Mouse (Mus musculus) layer of hippocampus, adult 9-11 months (tissue): Measurements from ENCODE around the gene Trpm8.
A peak's percentile ranks its signal among the peaks of the same experiment; 100 is the strongest.

Experiments
- DNase-seq: peaks from one replicate; pipeline ENCODE4 v3.0.0; 2022

The Trpm8 gene

DNA sequence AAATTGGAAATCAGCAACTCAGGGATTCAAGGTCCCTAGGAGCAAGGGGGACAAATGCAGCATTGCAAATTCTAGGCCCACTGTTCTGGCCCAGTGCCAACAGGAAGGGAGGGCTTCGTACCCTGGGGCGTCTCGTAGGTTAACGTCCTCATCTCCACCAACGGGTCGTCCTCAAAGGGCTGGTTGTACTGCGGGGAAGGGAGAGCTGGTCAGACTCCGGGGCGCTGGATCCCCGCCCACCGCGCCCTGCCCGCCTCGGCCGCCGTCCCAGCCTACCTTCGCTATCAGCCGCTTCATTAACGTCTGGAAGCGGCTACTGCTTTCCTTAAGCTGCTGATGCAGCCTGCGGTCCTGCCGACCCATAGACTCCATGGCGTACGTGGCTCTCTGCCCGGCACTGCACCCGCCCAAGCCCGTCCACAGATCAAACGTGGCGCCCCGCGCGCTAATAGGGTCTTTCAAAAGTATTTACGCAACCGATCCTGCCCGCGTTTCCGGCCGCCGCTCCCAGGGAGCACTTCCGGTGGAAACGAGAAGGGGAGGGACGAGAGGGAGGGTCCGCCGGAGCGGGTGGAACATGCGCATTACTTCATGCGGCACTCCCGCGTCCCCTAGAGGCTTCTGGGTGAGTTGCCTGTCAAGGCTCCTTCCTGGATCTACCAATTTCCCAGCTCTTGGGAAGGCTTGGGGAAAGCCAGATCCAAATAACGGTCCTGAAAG, at the start of gene Trpm8, which contains the start of gene Hjurp:
Trpm8 (plus strand) TSS at position 564 of the 720 bp plus-strand sequence.
Hjurp (minus strand) TSS at position 536 of the 720 bp plus-strand sequence.
- peak; percentile 100 for DNase-seq

DNA sequence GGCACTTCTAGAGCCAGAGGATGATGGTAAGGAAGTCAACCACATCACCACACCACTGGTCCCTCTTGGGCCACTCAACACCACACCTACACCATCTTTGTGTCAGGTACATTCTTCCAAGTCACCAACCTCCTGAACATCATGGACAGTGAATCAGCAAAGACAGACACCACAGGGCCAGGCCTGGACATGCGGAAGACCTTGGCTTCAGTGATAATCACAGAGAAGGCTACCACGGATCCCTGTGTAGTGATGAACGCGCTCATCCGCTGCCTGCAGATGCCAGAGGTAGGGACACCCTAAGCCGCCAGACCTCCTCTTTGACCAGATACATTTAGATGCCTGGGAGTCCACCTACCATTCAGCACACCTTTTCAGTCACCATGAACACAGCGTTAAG, 49.3 kb upstream of the Trpm8 start:
- DNase-seq = no peak

DNA sequence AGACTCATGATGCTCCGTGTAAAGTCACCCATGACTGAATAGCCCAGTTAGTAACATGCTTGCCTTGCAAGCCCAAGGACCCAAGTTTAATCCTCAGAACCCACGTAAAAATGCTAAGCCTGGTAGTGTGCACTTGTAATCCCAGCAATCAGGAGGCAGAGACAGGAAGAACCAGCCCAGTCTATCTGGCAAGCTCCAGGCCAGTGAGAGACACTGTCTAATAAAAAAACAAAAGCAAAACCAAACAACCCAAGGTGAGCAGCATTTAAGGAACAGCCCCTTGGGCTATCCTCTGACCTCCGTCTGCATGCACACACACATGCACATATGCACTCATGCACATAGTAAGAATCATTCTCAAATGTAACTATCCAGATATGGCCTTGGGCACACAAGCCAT, 47.9 kb upstream of the Trpm8 start:
- no peak for DNase-seq

DNA sequence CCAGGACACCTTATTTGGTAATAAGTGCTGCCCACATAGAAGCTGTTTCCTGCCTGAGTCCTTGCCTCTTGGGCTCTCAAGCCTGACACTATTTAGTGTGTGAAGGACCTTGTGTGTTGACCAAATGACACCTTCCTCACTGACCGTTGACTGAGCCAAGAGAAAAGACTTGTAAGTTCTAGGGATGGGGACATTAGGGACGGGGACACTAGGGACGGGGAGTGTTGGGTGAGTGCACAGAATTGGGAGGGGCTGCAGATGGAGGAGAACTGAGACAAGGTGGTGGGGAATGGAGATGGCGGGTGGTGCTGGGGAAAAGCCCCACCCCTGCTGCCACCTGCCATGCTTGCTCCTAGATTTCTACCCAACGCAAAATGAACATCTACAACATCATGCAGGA, 47.5 kb upstream of the Trpm8 start:
- no peak for DNase-seq

DNA sequence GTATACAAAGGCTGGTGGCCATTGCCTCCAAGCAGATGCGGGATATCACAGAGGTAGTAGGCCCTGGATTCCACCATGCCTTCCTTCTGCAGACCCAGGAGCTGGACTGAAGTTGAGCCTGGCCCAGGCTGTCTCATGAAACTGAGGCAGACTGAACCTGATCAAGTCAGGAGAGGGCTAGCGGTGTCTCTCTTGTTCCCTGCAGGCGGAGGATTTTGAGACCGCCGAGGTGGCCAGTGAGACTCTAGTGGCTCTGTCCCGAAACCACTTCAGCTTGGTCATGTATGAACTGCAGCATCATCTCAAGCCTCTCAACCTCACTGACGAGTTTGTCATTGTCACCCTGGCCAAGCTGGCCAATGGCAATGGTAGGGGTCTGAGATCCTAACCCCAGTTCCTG, 47.0 kb upstream of the Trpm8 start:
- DNase-seq = no peak

DNA sequence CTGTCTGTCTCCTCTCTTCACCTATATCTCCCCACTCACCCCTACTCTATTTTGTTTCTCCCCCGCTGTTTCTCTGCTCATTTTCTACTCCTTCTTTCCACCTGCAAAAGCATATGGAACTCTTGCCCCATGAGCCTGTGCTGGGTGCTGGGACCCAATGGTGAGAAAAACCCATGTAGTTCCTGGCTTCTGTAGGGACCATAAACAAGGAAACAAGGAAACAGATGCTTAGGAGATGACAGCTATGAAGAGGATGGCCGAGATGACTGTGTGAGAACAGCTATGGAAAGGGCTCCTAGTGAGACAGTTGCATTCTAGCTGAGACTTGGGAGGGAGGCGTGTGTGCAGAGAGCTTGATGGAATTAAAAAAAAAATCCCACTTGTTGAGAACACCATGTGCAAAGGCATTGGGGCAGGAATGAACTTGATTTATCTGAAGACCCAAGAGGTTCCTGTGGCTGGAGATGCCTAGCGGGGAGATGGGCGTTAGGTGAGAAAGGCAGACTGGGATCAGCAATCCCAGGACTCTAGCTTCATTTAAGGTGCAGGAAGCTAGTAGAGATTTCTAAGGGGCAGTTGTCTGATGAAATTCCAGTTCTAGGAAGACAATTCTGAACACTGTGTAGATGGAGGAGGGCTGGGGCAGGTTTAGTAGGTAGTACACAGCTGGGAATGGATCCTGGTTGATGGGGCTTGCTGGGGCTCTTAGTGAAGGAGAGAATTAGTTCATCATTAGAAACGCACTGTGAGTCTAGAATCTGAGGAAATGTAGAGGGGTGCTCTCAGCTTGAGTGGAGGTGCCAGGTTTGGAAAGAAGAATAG, 46.3 kb upstream of the Trpm8 start:
- DNase-seq = no peak

DNA sequence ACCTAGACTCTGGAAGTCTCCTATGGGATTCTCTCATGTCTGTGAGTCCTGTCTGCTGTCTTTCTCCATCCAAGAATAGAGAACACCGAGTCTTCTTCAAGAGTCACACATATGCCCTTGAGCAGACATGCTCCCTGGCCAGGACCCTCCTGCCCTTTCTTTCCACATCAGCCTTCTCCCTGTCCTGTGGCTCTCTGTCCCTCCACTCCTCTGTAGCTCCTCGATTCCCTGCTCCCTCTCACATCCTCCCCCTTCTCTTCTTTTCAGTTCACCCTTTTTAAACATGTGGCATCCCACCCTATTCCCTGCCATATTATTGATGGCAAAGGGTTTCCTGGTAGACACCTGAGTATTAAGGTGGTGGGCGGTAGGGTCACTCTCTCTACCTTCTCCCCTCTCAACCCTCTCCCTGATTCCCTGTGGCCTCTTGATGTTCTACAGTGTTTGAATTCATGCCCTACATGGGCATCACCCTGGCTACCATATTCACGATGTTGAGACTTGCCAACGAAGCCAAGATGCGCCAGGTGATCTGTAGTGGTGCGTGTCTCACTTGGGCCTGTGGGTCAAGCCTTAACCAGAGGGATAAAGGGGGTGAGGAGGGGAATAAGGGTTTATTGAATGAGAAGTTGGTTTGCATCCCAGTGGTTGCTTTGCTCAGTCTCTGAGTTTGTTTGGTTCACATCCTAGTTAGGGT, 45.5 kb upstream of the Trpm8 start:
- no peak for DNase-seq

DNA sequence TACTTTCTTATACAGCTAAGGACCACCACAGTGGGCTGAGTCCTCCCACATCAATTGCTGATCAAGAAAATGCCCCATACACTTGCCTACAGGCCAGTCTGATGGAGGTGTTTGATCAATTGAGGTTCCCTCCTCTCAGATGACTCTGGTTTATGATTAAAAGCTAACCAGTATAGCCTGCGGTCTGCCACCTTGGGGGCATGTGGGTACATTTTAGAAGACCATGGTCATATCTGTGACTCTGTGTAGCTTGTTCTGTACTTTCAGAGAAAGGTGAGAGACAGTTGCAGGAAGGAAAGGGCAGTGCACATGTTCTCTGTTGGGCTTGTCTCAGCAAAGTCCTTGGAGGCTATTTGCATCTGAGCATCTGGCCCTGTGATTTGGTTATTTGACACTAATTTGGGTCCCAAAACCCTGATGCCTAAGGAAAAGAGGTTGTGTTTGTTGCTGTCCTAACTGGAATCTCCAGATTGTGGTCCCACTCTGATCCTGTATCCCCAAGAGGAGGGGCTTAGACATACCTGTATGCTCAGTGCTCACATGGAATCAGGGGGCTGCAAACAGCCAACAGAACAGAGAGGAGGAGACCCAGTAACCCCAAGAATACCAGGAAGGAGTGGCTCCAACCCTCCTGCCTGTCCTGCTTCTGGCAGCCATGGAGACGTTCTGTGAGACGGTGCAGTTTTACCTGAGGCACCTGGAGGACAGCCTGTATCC, 44.6 kb upstream of the Trpm8 start:
- no peak for DNase-seq

DNA sequence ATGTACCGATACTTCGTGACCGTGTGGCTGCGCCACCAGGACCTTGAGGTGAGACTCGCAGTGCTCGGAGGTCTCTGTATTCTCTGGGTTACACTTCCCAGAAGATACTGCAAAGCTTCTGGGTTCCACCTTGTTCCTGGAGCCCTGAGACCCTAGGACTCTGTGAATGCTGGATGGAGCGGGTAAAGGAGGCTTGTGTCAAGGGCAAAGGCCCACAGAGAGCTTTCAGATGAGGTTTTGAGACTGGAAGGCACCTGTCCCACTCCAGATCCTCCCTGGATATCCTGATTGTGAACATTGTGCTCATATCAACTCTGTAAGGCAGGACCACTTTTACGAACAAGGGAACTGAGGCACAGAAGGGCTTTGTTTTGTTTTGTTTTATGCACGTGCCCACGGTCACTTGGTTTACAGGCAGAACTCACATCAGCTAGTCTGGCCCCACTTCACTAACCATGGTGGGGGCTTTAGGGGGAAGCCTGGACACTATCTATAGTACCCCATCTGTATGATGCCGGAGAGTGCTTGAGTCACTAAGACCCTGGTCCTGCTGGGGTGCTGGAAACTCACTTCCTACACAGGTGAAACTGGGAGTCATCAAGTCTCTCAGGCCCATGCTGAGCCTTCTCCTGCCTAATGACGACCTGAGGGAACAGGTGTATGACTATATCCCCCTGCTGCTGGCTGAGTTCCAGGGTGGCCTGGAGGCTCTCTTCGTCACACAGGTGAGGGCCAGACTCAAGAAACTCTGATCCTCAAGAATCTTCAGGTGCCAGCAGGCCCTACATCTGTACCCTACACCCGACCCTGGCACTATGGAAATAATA, 43.8 kb upstream of the Trpm8 start:
- DNase-seq = no peak

DNA sequence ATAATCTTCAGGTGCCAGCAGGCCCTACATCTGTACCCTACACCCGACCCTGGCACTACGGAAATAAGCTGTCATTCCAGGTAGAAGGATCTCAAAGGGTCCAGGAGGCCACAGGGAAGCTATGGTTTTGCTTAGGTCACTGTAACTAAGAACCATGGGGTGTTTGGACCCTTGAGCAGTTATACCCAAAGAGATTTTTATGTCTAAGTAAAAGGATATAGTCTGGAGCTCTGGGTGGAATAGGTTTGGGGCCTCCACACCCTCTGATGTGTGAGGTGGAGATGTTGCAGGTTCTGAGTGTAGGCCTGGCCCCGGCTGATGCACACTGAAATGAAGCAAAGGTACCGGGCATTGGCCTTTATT, 43.2 kb upstream of the Trpm8 start:
- no peak for DNase-seq

DNA sequence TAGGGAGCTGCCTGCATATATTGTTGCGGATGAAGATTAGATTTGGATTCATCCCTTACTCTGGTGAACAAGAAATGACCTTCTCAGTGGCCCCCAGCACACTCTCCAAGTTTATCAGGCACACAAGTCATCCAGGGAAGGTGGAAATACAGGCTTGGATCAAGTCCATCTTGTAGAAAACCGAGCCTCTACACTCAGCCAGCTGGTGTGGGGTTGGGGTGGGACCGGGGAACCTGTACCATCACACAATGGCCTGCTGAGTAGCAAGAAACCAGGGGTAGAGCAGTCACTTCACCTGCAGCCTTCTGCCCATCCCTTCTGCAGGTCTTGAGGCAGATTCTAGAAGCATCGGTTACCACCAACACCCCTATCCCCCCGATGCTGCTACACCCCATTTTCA, 42.8 kb upstream of the Trpm8 start:
- DNase-seq = no peak

DNA sequence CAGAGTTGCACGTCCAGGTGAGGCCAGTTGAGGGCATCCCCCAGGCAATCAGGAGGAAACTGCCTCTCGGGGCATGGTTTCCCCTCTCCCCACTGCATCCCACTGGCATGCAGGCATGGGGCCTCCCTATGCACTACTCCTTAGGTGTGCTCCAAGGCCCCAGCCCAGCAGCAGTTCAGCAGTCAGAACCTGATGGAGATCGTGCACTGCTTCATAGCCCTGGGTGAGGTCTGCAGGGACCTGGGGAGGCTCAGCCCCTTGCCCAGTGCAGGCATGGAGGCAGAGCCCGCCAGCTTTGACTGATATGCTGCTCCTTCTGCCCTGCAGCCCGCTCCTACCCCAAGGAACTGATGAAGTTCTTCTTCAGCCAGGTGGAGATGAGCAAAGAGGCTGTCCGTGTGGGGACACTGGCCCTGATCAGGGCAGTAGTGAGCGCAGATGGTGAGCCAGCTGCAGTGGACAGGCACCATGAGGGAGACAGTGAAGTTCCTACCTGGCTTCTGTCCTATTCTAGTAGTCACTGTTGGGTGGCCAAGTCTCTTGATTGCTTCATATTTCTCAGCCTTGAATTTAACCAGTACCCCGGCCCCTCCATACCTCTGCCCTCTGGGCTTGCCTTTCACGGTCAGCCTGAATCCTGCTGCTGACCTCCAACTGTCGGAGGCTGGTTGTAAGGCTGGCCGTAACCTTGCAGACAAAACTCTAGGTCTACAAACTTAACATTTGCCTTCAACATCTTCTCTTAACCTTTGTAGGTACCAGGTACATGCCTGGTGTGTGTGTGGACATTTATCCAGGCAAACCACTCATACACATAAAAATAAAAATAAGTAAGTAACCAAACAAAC, 42.2 kb upstream of the Trpm8 start:
- no peak for DNase-seq

DNA sequence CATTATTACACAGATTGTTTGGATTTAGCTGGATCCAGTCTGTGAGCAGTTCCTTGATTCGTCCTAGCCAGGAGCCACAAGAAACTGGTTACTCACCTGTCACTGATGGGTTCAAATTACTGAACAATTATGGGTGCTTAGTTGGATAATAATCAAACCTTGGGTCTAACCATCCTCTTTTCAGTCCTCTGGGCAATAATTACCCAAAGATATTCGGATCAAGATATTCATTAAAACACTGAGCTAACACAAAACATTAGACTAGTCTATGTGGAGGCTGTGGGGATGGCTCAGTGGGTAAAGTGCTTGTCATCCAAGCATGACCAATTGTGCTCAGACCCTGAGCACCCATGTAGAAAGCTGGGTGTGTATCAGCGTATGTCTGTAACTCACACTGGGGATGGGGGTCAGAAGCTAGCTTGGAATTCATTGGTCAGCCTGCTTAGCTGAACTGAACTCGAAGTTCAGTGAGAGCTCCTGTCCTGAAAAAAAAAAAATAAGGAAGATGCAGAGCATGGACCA, 41.5 kb upstream of the Trpm8 start:
- DNase-seq = no peak

DNA sequence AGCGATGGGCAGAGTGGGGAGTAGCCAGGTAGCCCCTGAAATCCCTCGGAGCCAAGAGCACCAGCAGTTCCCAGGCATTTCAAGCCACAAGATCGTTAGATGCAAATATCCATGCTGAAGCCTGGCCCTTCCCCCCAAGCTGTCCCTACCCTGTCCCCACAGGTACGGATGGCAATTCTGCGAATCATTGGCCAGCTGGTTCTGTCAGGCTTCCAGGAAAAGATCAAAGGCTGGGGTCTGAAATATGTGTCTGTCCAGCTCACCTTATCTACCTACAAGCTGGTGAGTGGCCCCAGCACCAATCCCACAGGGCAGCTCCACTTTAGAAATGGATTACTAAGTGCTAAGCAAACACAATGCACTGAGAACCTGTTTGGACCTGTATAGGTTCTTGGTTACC, 40.1 kb upstream of the Trpm8 start:
- no peak for DNase-seq

DNA sequence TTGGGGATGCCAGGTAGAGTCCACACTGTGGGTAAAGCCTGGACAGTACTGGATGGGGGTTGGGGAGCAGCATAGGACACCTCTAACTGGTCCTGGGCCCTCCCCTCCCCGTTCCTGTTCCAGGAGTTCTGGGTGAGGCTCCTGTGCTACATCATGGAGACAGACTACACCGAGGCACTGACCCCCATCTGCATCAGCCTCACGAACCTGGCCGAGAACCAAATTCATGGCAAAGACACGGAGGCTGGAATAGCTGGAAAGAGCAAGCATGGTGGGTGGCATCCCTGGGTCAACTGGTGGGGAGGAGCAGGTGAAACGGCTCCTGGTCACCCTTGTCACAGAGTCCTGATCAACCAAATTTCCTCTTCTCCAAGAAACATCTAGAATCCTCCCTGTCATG, 38.7 kb upstream of the Trpm8 start:
- no peak for DNase-seq

DNA sequence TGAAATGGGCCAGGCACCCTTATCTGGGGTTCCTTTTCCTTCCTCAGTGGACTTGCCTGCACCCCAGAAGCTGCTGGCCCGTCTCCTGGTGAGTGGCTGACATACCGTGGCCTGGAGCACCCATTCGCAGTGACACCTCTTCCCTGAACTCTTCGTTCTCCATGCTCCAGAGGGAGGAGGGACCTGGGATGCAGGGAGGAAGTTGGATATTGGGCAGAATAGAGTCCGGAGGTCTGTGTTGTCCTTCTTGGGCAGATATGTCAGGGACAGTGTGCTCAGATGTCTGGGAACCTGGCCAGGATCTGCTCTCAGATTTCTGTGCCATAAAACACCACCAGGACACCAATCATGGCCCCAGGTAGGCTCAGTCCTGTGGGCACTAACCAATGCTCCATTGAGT, 37.4 kb upstream of the Trpm8 start:
- DNase-seq = no peak

DNA sequence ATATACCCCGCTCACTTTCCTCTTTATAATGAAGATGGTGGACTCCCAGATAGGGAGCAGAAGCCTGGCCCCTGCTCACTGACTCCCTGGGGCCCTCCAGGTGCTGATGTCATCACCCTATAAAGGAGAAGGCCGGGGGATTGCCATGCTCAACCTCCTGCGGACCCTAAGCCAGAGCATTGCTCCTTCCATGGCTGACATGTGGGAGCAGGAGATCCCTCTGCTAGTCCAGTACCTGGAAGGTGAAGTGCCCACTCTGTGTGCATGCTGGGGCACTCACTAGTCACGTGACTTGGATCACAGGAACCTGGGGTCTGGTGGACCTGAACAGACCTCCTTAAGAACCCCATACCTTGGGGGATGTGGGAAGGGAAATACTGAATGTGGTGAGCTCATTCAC, 36.9 kb upstream of the Trpm8 start:
- no peak for DNase-seq

DNA sequence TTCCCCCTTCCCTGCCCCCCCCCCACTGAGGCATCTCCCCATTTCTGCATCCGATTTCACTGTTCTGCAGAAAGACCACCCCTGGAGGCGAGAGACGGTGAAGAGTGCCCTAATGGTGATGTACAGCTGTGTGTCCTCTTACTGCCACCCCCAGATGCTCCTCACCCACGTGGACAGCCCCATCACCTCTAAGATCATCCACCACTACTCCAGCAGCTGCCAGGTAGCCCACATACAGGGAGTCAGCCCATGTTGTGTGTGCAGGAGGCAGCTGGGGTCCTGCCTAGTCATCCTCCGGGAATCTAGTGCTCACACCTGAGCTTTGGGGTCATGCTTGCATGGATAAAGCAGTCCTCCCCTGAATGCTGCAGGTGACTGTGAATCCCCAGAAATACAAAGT, 33.6 kb upstream of the Trpm8 start:
- no peak for DNase-seq

DNA sequence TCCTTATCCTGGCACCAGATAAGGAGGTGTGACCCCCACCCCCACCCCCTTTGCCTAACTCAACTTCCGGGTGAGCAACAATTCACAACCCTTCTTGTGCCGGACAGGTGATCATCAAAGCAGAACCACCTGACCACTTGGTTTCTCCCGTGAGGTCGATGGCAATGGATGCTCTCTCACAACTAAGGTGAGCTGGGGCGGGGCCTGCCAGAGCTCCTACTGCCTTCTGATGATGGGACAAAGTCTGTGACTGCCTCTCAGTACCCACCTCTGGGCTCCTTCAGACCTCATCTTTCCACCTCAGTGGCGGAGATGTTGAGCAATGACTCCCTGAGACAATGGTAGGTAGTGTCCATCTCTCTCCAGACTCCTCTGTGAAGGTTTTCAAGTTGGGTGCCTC, 31.6 kb upstream of the Trpm8 start:
- DNase-seq = no peak

DNA sequence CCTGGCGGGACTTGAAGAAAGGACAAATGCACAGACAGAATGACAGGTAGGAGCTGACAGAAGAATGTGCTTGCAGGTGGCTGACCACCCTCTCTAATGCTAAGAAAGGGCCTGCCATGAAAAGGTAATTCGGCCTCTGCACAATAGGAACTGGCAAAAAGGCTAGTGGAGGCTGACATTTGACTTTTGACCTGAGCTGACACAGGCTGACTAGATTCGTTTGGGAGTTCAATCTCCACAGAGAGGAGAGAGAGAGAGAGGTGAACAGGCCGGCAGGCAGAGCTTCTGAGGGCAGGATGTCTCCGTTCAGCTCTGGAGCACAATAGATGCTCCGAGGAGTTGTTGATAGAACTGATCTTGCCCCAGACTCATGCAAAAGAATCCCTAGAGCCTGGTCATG, 31.1 kb upstream of the Trpm8 start:
- DNase-seq = no peak

DNA sequence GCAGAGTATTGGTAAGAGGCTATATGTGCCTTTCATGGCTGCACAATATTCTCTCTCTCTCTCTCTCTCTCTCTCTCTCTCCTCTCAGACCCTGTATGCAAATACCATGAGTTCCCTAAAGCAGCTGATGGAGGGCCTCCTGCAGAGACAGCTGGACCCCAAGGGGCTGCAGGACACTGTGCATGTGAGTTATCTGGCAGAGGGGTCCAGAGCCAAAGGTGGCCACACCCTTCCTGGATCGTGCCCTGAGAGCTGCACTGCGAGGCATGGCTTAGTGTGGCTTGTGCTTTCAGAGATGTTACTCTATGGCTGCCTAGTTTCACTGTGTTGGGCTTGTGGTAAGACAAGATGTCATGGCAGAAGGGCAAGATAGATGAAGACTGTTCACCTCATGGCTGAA, 29.8 kb upstream of the Trpm8 start:
- no peak for DNase-seq
